Mouse (Mus musculus) E14TG2a.4 (cell line): Measurements from ENCODE around the gene Dhrs3.

ENCODE experiments used
- H3K27me3 ChIP-seq: 2 replicates; pipeline ENCODE4 v1.6.1; 2014; ENCODE audit warnings: low read length, control low read depth; ENCODE audit not compliant: insufficient read depth
- H3K36me3 ChIP-seq: 2 replicates; pipeline ENCODE4 v1.6.1; 2014; ENCODE audit warnings: low read length, control low read depth; ENCODE audit not compliant: insufficient read depth
- H3K4me1 ChIP-seq: replicated peaks from 2 replicates; pipeline ENCODE4 v1.6.1; 2014; ENCODE audit warnings: low read depth, low read length, control low read depth
- H3K4me3 ChIP-seq: replicated peaks from 2 replicates; pipeline ENCODE4 v1.5.1; 2014; ENCODE audit warnings: mild to moderate bottlenecking, low read length
- H3K9me3 ChIP-seq: 2 replicates; pipeline ENCODE4 v1.6.1; 2014; ENCODE audit warnings: low read length, control low read depth
- CTCF ChIP-seq: conservative IDR thresholded peaks from 2 replicates; pipeline ENCODE4 v1.5.1; 2014; ENCODE audit warnings: low read length
- NANOG ChIP-seq: IDR thresholded peaks from 2 replicates; pipeline ENCODE4 v1.6.1; 2014; ENCODE audit warnings: borderline replicate concordance, low read length, mixed read lengths
- POU5F1 ChIP-seq: IDR thresholded peaks from 2 replicates; pipeline ENCODE4 v1.6.1; 2014; ENCODE audit warnings: low read length, borderline replicate concordance

The Dhrs3 gene

DNA sequence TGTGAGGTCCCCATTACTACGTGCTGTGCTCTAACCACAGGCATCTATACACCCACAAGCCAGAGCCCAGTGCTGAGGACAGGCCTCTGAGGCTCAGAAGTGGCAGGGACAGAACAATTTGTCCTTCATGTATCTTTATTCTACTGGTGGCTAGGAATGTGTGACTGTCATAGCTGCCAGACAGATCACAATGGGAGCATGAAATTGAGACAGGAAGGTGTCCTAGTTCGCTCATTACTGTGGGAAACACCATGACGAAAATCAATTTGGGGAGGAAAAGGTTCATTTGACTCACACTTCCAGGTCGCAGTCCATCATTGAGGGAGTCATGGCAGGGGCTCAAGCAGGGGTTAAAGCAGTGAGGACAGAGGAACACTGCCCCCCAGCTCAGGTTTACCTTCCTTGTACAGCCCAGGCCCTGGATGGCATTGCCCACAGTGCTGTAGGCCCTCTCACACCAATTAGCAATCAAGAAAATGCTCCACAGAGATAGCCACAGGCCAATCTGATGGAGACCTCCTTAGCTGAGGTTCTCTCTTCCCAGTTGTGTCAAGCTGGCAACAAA, 47.3 kb downstream of the Dhrs3 start:
- H3K4me3 ChIP-seq, result no peak overlapping the region
- TF ChIP-seq NANOG (no peak), POU5F1 (no peak), CTCF (no peak)
- H3K36me3 ChIP-seq, result no peaks in the 10 kb centered on the region
- no peaks in the 10 kb centered on the region for H3K27me3 ChIP-seq
- H3K9me3 ChIP-seq, result no peaks in the 10 kb centered on the region
- H3K4me1 ChIP-seq, result peaks cover 4% of the 10 kb centered on the region

DNA sequence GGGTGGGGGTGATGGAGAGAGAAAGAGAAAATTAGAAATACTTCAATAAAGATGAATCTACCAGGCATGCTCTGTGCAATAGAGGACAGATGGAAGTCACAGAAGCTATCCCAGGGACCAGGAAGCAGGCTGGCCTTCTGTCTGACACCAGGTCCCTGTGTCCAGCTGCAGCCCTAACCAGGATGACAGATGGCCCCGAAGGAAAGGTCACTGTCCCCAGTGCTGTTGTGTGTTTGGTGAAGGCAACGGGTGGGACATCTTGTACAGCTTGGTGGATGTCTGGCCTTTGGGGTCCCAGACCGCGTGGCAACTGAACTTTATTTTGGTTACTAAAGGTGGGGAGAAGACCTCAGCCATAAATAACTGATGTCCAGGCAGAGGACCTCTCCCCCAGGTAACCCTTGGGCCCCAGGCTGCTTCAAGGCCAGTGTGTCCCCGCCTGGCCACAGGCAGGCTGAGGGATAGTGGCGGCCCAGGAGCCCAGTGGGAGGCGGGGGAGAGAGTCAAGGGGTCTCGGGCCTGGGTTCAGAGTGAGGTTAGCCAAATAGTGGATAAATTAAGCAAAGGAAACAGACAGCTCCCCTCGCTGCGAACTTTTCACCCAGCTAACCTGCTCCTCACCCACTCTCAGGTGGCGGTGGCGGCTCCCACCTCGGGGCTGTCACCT, 48.3 kb downstream of the Dhrs3 start:
- Histone ChIP-seq H3K9me3 (no peaks in the 10 kb centered on the region), H3K36me3 (no peaks in the 10 kb centered on the region), H3K27me3 (no peaks in the 10 kb centered on the region), H3K4me1 (no peaks in the 10 kb centered on the region), H3K4me3 (no peak overlapping the region)
- TF ChIP-seq POU5F1, result no peak
- no peak for TF ChIP-seq CTCF
- TF ChIP-seq NANOG, result no peak

DNA sequence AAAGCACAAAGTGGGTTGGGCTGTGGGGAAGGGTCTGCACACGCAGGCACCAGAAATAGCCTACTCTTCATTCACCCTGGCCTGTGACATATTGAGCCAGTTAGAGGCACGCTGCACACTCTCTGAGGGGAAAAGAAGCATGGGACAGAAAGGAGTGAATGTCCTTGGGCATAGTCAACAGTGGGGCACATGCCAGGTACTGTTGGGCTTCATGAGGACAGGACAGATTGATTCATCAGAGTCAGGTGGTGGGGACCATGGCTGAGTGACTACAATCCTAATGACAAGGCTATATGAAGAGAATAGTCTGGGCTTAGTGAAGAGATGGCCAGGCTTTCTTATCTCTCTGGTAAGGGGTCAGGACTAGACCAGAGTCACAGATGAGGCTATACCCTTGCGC, 49.8 kb downstream of the Dhrs3 start:
- Histone ChIP-seq H3K36me3 (no peaks in the 10 kb centered on the region), H3K27me3 (no peaks in the 10 kb centered on the region), H3K4me1 (no peaks in the 10 kb centered on the region), H3K4me3 (no peak overlapping the region), H3K9me3 (no peaks in the 10 kb centered on the region)
- no peak for TF ChIP-seq NANOG
- no peak for TF ChIP-seq CTCF
- no peak for TF ChIP-seq POU5F1

DNA sequence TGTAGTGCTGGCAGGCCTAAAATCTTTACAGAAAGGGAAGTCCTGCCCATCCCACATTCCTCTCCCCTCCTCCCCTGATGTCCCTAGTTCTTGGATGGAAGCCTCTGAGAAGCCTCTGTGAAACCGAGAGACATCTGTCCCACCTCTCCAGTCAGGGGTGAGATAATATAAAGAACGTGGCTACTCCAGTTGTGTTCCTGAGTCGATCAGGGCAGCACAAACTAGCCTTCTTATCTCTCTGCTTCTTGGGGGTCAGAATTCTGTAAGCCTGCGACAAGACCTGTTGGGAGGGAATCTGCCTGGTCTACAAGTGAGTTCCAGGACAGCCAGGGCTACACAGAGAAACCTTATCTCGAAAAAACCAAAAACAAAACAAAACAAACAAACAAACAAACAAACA, 50.6 kb downstream of the Dhrs3 start:
- no peaks in the 10 kb centered on the region for H3K27me3 ChIP-seq
- no peak overlapping the region for H3K4me3 ChIP-seq
- TF ChIP-seq POU5F1 (no peak), NANOG (no peak), CTCF (no peak)
- H3K9me3 ChIP-seq, result no peaks in the 10 kb centered on the region
- no peaks in the 10 kb centered on the region for H3K4me1 ChIP-seq
- no peaks in the 10 kb centered on the region for H3K36me3 ChIP-seq

DNA sequence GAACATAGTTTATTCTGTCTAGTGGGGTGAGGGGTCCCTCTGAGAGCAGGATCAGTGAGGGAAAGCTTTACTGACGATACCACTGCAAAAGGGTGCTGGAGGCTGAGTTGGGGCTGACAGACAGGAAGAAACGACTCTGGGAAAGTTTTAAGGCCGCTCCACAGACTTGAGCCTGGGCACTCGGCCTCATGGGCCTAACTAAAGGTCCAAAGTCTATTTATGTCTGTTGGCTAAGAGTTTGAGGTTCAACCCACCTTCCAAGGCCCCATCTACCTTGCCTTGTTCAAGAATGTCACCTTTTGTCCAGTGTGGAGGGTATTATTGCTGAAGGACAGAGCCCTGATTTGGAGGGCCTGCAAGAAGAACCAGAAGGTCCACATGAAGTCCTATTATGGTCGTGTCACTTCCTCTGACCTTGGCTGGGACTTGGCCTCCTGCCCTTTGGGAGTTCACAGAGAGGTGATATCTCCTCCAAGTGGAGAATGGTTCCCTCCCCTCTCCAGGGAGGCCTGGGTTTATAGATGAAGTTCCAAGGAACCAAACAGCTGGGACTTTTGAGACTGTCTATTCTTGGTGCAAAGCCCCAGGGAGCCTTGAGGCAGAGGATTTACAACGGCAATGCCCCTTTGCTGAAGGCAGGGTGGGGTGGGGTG, 55.2 kb downstream of the Dhrs3 start:
- no peak for TF ChIP-seq NANOG
- no peak for TF ChIP-seq POU5F1
- TF ChIP-seq CTCF, result no peak
- Histone ChIP-seq H3K4me1 (no peaks in the 10 kb centered on the region; the same call in 1 of the 2 replicates), H3K36me3 (no peaks in the 10 kb centered on the region), H3K4me3 (no peak overlapping the region), H3K27me3 (no peaks in the 10 kb centered on the region), H3K9me3 (no peaks in the 10 kb centered on the region)

DNA sequence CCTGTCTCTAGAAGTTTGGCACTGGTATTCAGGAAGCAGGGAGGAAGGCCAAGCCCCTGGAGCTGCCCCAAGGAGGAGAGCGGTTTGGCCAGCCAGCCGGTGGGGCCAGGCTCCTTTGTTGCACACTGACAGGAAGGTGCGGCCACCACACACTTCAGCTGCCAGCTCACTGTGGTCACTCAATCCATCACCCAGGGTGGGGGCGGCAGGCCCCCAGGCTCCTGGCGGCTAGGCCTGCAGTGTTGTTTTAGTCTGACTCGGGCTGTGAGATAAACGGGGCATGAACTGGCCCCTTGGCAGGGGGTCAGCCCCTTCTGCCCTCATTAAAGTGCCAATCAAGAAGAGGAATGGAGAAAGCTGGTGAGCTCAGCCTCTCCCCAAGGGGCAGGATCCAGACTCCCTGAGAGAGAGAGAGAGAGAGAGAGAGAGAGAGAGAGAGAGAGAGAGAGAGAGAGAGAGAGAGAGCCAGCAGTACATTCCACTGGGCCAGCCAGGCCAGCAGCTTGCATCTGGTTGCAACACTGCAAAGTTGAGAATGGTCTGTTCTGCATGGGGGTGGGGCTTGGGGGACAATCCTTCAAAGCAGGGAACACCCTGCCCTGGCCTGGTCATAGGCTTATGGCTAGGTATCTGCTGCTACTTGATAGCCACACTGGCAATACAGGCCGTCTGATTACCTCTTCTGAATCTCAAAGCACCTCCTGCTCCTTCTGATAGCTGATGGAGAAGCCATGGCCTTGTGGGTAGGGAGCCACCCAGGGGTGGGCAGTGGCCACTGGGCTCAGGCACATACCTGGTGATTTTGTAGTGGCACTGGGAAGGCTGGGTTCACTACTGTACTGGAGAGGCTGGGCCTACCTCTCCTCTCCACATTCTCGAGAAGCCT, 57.1 kb downstream of the Dhrs3 start:
- TF ChIP-seq POU5F1 (no peak), NANOG (no peak), CTCF (no peak)
- Histone ChIP-seq H3K9me3 (no peaks in the 10 kb centered on the region), H3K36me3 (no peaks in the 10 kb centered on the region), H3K4me3 (no peak overlapping the region), H3K27me3 (no peaks in the 10 kb centered on the region), H3K4me1 (no peaks in the 10 kb centered on the region; the same call in 1 of the 2 replicates)

DNA sequence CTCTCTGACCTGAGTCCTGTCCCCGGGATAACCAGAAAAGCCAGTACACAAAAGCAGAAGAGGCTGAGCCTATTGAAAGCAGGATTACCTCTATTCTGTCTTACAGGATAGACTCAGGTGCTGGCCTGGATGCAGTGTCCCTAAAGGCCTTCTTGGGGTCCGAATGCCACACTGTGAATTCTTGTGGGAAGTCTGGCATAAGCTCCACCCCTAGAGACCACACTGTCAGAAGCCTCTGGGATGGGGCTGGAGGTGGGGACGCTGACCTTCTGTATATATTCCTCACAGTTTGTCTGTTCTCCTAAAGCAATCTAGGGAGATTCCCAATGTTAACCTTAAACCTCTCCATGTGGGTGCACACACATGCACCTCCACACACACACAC, 57.7 kb downstream of the Dhrs3 start:
- H3K4me1 ChIP-seq, result no peaks in the 10 kb centered on the region; the same call in 1 of the 2 replicates
- no peak overlapping the region for H3K4me3 ChIP-seq
- H3K27me3 ChIP-seq, result no peaks in the 10 kb centered on the region
- TF ChIP-seq POU5F1, result no peak
- TF ChIP-seq CTCF, result no peak
- no peak for TF ChIP-seq NANOG
- no peaks in the 10 kb centered on the region for H3K36me3 ChIP-seq
- no peaks in the 10 kb centered on the region for H3K9me3 ChIP-seq

DNA sequence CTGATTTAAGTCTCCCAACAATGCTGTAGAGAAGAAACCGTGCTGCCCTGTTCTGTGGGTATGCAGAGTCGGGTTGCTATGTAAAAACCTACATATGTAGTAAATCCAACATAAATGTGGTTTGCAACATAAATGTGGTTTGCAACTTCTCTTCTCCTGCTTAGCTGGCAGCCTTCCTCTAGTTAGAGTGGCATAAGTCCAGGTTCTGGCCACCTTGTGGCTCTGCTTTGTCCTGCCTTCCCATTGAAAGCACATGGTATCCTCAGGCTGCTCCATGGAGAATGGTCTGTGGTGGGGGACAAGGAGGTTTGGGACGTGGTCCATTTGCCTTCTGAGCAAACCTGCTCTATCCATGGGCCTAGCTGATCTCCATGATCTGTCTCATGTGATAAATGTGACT, 58.3 kb downstream of the Dhrs3 start:
- Histone ChIP-seq H3K4me1 (no peaks in the 10 kb centered on the region; the same call in 1 of the 2 replicates), H3K36me3 (no peaks in the 10 kb centered on the region), H3K4me3 (no peak overlapping the region), H3K9me3 (no peaks in the 10 kb centered on the region), H3K27me3 (no peaks in the 10 kb centered on the region)
- TF ChIP-seq CTCF (no peak), POU5F1 (no peak), NANOG (no peak)
